Mouse (Mus musculus) retina, embryonic 14.5 days (tissue): ENCODE data around the gene Entpd7.

Experiments used
- DNase-seq: peaks from one replicate; pipeline ENCODE4 v3.0.0-alpha.2; 2015; ENCODE audit warnings: low spot score

The Entpd7 gene

DNA sequence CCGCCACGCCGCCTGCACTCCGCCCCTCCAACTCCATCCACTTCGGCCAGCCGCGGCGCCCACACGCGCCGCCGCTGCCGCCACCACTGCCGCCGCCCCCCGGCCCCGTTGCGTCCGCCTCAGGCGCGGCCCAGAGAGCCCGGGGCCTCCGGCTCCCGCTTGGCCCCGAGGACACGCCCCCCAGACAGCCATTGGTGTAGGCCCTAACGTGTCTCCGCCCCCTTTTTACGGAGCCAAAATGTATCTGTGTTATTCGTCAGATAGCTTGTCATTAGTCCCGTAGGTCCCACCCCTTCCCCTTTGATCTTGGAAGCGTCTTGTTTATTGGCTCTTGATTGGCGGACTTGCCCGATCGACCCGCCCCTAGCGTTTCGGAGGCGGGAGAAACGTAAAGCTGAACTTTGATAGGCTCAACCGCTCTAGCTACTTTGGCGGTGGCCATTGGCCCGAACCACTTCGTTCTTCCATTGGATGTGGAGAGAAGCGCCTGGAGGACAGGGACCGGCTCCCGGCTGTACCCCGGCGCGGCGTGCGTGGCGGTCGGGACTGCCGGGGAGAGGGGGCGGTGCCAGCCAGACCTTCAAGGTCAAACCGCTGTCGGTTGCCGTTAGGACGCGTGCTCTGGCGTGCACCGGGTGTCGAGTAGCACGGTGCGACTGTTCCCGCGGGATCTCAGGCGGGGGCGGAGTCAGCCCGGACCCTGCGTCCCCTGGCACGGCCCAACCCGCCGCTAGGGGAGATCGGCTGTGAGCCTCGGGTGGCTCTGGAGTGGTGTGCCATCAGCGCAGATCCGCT lies 14.5 kb upstream of the Entpd7 start, which contains the start of gene Slc25a28:
Gene Slc25a28 (minus strand): TSS at position 152 of the 795 bp plus-strand sequence.
- DNase-seq, result peak; percentile 100

DNA sequence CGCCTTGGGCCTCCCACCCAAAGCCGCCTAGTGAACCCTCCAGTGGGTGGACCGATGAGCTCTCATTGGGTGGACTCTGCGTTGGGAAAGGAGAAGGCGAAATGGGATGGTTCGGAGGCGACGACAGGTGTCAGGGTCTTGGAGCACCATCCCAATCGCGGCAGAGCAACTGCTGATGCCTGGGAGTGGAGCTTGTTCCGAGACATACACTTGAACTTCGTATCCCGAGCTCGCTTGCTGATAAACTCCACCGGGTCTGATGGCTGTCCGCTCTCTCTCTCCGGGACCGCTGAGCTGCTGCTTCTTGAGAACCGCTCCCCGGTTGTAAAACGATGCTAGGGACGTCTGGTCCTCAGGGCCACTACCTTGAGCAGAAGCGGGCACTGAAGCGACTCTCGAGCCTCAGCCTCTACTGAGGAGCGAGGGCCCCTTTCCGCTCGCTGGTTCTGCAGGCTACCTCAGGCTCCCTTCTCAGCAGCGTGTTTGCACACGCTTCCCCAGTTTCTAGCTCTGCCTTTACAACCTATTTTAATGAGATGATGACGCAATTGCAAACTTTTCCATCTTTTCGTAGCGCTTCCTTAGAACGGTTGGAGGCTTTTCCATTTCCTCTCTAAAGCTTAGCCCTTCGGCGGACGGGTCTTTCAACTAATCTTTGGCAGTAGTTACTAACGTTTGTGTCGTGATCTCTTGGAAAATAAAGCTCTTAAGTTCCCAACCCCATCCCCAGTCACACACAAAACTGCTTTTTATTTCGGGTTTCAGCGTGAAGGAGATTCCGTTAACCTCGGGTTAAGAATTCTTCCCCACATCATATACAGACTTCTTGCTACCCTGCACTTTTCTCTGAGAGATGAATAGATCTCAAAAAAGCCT lies 13.7 kb upstream of the Entpd7 start:
- DNase-seq, result peak; percentile 59

DNA sequence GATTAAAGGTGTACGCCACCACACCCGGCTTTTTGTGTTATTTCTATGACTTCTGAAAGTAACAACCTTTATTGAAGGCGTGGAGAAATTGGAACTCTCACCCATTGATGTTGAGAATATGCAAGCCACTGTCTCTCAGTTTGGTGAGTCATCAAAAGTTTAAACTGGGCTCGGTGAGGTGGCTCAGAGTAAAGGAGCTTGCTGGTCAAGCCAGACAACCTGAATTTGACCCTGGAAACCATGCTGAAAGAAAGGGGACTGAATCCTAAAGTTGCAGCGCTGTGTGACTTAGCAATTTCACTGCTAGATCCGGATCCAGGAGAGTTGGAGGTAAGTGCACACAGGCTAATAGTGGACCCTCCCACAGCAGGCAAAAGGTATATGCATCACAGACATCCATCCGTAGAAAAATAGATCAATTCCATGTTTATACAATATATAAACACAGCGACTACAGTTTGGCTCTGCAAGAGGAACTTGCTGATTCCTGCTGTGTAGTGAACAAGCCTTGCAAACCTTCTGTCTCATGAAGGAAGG lies 10.9 kb upstream of the Entpd7 start:
- DNase-seq, result no peak

DNA sequence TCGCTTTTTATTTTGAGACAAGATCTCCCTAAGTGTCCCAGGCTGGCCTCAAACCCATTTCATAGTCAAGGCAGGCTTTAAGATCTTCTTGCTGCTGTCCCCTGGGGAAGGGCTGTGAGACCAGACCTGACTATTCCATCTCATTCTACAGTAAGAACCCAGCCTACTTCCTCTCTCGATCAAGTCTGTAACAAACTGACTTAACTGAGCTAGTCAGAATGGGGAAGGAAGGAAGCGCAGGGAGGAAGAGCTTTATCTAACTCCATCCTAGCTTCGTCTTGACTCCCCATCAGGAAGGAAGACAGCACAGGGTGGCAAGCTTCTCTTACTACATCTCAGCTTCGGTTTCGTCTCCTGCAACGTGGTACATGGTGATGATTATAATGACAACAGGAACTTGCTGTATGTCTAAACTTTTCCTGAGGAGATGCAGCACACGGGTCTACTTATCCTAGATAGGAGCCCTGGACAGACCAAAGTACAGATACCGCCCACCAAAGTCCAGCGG lies 9.9 kb upstream of the Entpd7 start:
- DNase-seq, result no peak

DNA sequence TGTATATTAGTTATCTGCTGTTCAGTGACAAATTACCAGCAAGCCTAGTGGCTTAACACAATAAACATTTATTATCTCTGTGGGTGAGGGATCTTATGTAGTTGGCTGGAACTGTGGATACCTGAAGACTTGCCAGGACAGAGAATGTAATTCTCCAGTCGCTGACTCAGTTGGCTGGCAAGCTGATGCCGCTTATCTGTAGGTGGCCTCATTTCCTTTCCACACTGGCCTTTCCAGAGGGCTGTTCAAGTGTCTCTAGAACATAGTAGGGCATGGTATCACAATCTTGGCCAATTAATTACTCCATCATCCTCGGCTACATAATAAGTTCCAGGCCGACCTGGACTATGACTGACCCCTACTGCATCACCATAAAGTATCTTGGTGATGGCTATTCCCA lies 7.9 kb upstream of the Entpd7 start:
- DNase-seq, result no peak

DNA sequence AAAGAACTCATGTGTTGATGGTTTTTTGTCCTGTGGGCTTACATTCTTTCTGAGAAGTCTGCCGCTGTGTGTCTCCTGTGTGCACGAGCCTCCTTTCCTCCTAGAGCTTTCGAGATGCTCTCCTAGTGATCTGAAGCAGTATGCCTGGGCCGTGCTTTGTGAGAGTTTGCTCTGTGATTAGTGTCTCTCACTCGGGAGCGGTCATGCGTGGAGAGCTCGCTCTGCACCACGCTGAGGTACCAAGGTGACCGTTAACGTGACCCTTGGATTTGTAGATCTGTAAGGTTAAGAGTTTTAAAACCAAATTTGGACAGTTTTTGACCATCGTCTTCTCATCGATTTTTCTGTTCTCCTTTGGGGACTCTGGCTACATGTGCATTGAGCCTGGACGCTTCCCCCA lies 3.3 kb downstream of the Entpd7 start:
- no peak for DNase-seq

DNA sequence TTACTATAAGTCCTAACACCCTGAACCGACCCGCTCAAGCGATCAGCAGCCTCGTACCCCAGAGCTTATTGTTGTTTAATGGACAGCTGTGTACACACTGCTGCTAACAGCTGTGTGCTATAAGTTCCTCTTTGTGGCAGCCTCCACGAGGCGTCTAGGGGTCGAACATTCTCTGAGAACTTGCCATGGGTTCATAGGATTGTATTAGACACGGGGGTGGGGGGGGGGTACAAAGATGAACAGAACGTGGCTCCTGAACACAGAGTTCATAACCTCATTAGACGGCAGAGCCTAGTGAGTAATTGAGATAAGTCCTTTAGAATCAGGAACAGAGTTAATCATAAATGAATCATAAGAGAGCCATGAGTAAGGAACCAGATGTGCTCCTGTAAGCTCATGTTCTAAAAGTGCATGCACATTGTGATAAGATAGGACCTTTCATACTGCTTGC lies 6.1 kb downstream of the Entpd7 start:
- no peak for DNase-seq

DNA sequence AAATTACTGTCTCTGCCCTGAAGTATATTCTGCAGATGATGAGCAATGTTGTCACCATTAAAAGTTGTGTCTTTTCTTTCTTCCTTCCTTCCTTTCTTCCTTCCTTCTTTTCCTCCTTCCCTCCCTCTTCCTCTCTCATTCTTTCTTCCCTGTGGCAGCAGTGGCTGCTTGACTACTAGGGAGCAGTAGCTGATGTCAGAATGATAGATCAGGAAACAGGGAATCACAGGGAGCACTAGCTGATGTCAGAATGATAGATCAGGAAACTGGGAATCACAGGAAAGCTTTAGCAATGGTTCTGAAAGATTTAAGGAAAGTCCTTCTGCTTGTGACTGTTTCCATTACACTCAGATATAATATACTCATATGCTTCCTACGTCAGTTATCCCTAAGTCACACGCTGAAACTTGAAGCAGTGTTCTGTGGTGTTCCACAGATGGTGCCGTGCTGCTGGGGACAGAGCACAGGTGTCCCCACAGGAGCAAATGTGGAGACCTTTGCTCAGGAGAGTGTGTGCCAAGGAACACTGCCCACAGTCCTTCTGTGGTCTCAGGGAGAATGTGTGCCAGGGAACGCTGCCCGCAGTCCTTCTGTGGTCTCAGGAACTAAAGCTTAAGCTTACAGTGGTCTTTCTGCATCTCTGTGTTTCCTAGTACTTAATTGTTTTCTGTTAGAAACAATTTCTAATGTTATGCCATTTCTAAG lies 8.3 kb downstream of the Entpd7 start:
- no peak for DNase-seq

DNA sequence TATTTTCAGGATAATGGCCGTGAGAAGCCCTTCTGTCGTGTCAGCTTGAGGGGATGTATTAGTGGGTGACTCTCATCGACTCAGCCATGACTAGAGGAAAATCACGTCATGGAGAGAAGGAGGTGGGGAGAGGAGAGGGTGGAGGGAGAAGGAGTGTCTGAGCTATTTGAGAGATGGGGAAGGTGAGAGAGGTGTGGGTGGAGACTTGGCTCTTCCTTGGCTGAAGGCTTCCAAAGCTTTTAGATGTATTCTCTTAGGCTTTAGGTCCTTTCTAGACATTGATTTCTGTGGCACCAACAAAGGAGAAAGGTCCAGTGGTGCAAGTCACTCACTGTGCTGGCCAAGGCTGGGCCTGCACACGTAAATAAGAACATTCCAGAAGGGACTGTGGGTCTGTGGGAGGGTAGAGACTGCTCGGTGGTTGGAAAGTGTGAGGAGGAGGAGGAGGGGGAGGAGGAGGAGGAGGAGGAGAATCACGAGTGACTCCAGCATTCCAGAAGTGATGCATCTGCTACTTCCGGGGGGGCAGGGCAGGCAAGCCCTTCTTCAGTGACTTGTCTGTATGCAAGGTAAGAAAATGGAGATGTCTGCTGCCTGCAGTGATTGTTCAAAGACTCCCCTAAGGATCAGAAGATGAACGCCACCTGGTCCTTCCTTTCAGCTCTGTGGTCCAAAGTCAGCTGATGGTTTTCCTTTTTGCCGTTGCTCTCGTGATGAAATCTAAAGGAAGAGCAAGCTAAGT lies 9.7 kb downstream of the Entpd7 start:
- DNase-seq, result no peak

DNA sequence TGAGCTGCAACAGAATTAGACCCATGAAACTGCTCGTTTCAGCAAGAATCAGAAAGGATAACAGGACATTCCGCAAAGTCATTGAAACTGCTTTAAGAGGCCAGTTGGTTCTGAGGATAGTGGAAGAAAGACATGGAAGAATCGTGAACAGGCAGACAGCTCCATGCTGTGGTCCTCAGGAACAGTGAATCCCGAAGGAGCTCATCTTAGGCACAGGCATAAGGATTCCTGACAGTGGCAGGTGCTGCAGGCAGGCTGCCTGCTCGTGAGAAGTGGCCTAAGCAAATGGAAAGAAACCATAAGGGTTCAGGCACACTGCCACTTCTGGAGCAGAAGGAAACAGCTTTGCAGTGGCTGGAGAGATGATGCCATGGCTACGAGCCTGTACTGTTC lies 10.3 kb downstream of the Entpd7 start:
- no peak for DNase-seq

DNA sequence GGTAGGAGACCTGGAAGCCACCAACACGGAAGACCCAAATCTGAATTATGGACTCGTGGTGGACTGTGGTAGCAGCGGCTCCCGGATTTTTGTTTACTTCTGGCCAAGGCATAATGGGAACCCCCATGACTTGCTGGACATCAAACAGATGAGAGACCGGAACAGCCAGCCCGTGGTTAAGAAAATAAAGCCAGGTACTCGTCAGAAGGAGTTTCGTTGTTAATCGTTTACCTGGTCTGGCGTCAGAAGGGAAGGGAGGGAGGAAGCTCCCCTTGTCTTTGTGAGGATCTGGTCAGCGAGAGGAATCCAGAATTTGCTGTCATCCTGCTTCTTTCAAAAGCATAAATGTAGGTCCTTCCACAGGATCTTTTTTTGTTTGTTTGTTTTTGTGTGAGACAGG lies 14.7 kb downstream of the Entpd7 start:
- DNase-seq, result no peak

DNA sequence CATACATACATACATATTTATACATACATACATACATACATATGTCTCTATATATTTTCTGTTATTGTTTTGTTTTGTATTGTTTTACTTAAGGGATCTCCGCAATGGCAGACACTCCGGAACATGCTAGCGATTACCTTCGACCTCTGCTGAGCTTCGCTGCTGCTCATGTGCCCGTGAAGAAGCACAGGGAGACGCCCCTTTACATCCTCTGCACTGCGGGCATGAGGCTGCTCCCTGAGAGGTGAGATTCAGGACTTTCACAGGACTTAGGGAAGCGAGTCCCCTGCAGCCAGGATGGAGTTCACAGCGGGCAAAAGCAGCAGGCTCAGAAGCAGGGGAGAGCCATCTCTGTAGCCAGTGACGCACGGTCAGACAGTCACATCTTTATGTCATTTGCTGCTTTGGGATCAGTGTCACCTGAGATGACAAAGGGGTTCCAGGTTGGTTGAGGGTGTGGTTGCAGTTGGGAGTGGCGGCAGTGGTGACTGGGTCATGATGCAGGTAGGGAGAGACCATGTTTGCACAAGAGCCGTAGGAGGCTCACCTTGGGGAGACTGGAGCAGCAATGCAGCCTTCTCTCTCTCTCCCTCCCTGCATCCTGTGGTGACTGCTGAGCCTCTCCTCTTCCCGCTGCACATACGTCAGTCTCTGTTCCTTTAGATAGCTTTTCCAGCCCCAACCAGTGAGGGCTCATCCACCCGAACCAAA lies 15.5 kb downstream of the Entpd7 start:
- no peak for DNase-seq

DNA sequence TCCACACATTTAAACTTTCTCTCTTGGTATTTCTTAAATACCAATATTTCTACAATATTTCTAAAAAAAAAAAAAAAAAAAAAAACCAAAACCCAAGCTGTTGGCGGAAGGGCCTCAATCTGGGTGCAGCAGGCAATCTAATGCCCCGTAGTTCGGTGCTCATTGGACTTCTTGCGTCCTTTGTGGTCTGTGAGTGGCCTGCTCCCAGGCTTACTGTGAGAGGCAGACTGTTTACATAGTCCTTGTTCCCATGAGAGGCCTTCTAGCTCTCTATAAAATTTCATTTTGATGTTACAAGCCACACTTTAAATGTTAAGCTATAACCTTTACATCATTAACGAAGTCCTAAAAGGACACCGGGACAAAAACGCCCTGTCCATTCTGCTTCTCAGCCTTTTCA lies 18.7 kb downstream of the Entpd7 start:
- DNase-seq, result no peak

DNA sequence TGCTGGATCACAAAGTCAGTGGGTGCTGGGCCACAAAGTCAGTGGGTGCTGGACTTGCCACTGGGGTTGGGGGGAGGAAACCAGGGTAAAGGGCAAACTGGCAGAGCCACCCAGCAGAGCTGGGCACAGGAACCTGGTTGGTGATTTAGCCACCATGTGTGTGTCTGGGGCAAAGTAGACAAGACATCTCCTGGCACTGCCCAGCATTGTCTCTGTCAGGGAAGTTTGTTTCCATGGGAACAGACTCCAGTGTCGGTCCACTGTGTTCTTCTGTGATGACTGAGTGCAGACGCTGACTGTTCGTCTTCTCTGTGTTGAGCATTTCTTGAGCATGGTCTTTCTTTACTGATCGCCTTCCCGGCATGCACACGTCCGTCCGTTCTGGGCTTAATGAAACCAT lies 19.8 kb downstream of the Entpd7 start:
- DNase-seq, result no peak

DNA sequence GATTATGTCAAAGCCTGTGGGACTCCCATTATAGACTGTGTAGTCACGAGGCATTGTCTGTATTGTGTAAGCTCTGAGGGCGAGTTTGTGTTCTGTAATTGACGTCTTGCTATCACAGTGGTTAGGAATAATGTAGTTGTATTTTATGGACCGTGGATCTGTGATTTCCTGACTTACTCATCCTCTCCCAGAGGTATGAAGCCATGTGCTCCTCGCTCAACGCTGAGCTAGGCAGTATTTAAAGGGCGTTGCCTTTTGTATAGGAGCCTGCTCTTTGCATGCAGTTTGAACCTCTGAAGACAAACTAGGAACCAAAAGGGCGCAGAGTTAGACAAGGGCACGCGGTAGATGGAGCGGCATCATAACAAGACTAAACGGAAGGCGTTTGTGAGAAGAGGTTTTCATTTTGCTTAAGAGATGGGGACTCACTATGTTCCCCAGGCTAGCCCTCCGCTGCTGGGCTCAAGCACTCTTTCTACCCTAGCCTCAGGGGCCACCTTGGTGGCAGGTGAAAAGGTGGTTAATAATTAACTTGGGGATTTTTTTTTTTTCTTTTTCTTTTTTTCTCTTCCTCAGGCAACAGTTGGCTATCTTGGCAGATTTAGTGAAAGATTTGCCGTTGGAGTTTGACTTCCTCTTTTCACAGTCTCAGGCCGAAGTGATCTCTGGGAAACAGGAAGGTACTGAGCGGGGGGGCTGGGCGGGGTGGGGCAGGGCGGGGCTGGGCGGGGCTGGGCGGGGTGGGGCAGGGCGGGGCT lies 21.9 kb downstream of the Entpd7 start:
- no peak for DNase-seq

DNA sequence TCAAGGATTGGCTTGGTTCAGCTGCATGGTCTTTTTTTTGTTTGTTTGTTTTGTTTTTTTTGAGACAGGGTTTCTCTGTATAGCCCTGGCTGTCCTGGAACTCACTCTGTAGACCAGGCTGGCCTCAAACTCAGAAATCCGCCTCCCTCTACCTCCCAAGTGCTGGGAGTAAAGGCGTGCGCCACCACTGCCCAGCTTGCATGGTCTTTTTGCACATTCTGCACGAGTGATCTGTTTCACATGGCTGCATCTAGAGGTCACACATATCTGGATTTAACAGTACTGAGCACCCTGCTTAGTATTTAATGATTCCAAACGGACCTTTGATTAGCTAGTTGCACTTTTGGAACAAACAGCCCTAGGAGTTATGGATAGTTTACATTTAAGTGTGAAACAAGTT lies 22.5 kb downstream of the Entpd7 start:
- DNase-seq, result no peak

DNA sequence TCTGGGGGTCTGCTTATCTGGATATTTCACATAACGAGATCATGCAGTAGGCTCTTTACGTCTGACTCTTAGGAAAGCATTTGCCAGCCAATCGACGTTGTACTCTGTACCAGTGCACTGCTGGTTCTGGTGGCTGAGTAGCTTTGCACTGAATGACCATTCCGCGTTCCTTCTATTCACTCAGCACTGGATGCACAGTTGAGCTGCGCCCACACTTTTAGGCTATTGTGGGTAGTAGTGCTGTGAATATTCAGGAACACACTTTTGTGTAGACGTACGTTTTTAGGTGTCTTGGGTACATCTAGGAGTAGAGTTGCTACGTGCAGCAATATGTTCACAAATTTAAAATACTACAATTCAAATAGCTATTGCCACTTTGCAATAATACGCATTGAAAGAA lies 30.6 kb downstream of the Entpd7 start:
- no peak for DNase-seq

DNA sequence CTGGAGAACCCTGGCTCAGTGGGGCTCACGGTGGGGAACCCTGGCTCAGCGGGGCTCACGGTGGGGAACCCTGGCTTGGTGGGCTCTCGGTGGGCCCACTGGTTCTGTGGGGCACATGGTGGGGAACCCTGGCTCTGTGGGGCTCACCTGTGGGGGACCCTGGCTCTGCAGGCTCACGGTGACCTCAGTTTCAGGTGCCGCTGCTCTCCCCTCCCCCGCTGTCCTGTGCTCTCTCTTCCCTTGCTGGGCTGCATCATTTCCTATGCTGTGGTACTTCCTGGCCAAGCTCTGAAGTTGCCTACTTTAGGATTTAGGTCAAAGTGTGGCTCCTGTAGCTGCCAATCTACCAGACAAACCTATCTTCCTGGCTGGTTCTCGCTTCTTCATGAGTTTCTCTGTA lies 33.4 kb downstream of the Entpd7 start:
- DNase-seq, result no peak

DNA sequence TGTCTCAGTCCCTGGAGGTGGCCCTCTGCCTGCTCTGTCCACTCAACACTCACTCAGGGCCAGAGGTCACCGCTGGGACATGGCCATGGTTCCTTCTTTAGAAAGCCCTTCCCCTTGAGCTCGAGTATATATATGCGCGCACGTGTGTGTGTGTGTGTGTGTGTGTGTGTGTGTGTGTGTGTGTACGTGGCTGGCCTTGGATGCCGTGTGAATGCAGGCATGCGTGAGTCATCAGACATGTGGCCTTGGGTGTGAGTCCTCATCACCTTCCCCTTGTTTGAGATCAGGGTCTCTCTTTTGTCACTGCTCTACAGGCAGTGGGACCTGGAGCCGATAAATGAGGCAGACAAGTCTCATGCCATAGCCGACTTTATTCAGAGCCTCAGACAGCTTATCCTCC lies 34.0 kb downstream of the Entpd7 start:
- DNase-seq, result no peak

DNA sequence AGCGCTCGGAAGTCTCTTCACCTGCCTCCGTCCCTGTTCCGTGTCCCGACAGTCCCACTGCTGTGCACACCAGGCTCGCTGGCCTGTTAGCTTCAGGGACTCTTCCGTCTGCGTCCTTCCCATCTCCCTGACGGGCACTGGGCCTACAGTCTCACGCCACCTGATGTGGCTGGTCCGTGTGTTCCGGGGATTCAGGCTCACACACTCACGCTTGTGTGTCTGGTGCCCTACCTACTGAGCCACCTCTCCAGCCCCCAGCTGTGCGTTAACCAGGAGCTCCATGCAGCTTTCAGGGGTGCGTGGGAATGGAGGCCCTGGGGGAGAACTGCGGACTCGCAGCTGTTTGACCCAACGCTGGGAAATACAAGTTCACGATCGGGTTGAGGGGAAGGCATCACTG lies 34.7 kb downstream of the Entpd7 start:
- no peak for DNase-seq
